Mouse (Mus musculus) ES-CJ7 (cell line): Measurements from ENCODE around the gene Pcgf2.
"Not testable (repeated sequence)": the region's sequence is repeated elsewhere in the genome, so short reads cannot be mapped to it uniquely, and the experiment has no call there.

Experiments used
- DNase-seq: peaks from one replicate; pipeline ENCODE4 v3.0.0; 2011; ENCODE audit warnings: low read depth, low spot score

The Pcgf2 gene

GRCm38 (mm10) chr11:97653376-97653775 is 46.9 kb downstream of the Pcgf2 start:
- peak; percentile 81 for DNase-seq

GRCm38 (mm10) chr11:97650341-97650740 is 50.0 kb downstream of the Pcgf2 start:
- no peak for DNase-seq

GRCm38 (mm10) chr11:97648541-97648940 is 51.8 kb downstream of the Pcgf2 start:
- DNase-seq: not testable (repeated sequence)

- peak; percentile 97 for DNase-seq
These were observed 55.5 kb downstream of the Pcgf2 start for GRCm38 (mm10) chr11:97644834-97645233.

GRCm38 (mm10) chr11:97643380-97644055 is 56.8 kb downstream of the Pcgf2 start:
- DNase-seq: no peak

GRCm38 (mm10) chr11:97642746-97643145 is 57.6 kb downstream of the Pcgf2 start:
- DNase-seq: no peak

GRCm38 (mm10) chr11:97641668-97642067 is 58.6 kb downstream of the Pcgf2 start:
- DNase-seq: no peak
